Comparison of ENCODE assay signal across 8 mouse cellular contexts in the genomic region with DNA sequence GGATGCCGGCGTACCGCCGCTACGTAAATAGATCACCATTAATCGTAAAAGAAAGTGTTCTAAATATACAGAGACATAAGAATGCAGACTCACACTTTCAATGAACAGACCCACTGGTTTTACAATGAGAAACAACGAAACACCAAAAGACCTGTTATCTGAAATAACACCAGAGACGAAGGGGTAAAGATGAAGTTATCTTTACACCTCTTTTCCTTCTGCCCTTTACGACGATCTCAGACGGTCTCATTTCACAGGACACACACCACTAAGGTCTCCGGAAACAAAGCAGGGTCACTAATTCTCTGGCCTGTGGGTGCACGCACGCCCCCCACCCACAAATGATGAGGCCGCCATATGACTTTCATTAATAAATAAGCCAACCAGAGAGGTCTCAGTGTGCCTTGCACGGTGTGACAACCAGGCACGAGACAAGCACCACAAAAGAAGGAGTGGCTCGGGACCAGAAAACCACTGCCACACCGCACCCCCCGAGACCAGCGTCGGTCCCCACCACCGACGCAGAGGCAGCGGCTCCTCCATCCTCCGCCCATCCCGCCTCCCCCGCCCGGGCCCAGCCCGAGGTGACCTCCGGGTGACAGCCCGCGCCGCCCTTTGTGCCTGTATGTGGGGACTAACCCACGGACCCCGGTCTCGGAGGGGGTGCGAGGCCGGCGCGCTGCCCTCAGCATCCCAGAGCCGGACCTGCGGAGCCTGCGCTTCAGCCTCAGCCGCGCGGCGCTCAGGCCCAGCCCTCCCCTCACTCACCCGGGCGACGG. TPM values are rescaled to one million over a fixed set of nuclear protein-coding genes. Genes with fewer than 3 reads are reported as not detected.
DNase-seq lines count a peak whose midpoint lies in the region; ATAC-seq and TF ChIP-seq lines count a peak whose summit lies in the region.

No protein-coding gene starts in this region.

- ATAC-seq in kidney, postnatal 0 days (replicated peaks; ENCODE audit: low FRiP score, low read depth) = peak; percentile 65
- peak; percentile 87; the same call in 1 of the 2 replicates for ATAC-seq in embryonic facial prominence, embryonic 11.5 days (replicated peaks; ENCODE audit: insufficient number of reproducible peaks, low FRiP score, low TSS enrichment, low read depth)
- ATAC-seq in intestine, embryonic 14.5 days (replicated peaks; ENCODE audit: low FRiP score, low TSS enrichment, low read depth) = no peak; the same call in none of the 2 replicates
- no peak for ATAC-seq in midbrain, embryonic 15.5 days (replicated peaks)

- no peak for TF ChIP-seq EP300 in MEL (IDR thresholded peaks at IDR 0.05; ENCODE audit: low read depth in 1 of 2, low read length in 2 of 2)

- peak overlapping the region; percentile 88 for H3K4me2 ChIP-seq in kidney, postnatal 0 days (ENCODE audit: low read length)
- peak overlapping the region; percentile 66 for H3K4me2 ChIP-seq in embryonic facial prominence, embryonic 11.5 days (ENCODE audit: low read depth, low read length)
- H3K4me2 ChIP-seq in intestine, embryonic 14.5 days (ENCODE audit: low read length) = peak overlapping the region; percentile 96
- H3K4me2 ChIP-seq in midbrain, embryonic 15.5 days = peak overlapping the region; percentile 60

- no peak for TF ChIP-seq CTCF in kidney, postnatal 0 days (IDR thresholded peaks at IDR 0.05; ENCODE audit: low read depth)
- no peak for TF ChIP-seq CTCF in MEL (IDR thresholded peaks at IDR 0.05 in 2 of 3, conservative IDR thresholded peaks at IDR 0.05 in 1 of 3; ENCODE audit: control insufficient read depth in 1 of 3, insufficient read depth in 1 of 3, low read depth in 2 of 3, low read length in 3 of 3, poor library complexity in 1 of 3, severe bottlenecking in 1 of 3)

- no peaks in the 10 kb centered on the region for H3K9me3 ChIP-seq in kidney, postnatal 0 days (replicated peaks; ENCODE audit: low read length)
- H3K9me3 ChIP-seq in MEL (replicated peaks; ENCODE audit: insufficient read depth, low read length) = no peaks in the 10 kb centered on the region
- no peaks in the 10 kb centered on the region for H3K9me3 ChIP-seq in embryonic facial prominence, embryonic 11.5 days (replicated peaks; ENCODE audit: control insufficient read depth, low read length)
- H3K9me3 ChIP-seq in intestine, embryonic 14.5 days (ENCODE audit: control insufficient read depth, low read length) = no peaks in the 10 kb centered on the region
- no peaks in the 10 kb centered on the region for H3K9me3 ChIP-seq in midbrain, embryonic 15.5 days

- TF ChIP-seq POLR2A in MEL (IDR thresholded peaks at IDR 0.05; ENCODE audit: control insufficient read depth in 1 of 2, insufficient read depth in 1 of 2, low read depth in 1 of 2, low read length in 2 of 2, poor library complexity in 1 of 2) = peak in 1 of 2 experiments; percentile 50; a peak in 1 of 4 replicates

- peak overlapping the region; percentile 95 for H3K4me3 ChIP-seq in kidney, postnatal 0 days (replicated peaks; ENCODE audit: low read depth, low read length)
- H3K4me3 ChIP-seq in MEL (ENCODE audit: control insufficient read depth in 1 of 2, insufficient read depth in 1 of 2, low read depth in 2 of 2, low read length in 2 of 2) = peak overlapping the region; percentile 83 to 95
- H3K4me3 ChIP-seq in embryonic facial prominence, embryonic 11.5 days (ENCODE audit: low read depth, low read length) = peak overlapping the region; percentile 88
- H3K4me3 ChIP-seq in intestine, embryonic 14.5 days (ENCODE audit: low read depth, low read length) = peak overlapping the region; percentile 89
- peak overlapping the region; percentile 65 for H3K4me3 ChIP-seq in midbrain, embryonic 15.5 days

- TF ChIP-seq RAD21 in MEL (IDR thresholded peaks at IDR 0.05; ENCODE audit: low read depth, low read length) = no peak

- under 1% methylated on average over 49 of the region's 51 CpGs for WGBS in kidney, postnatal 0 days
- whole genome bisulfite sequencing in embryonic facial prominence, embryonic 11.5 days = under 1% methylated on average over 48 of the region's 51 CpGs
- 1% methylated on average over 47 of the region's 51 CpGs for WGBS in intestine, embryonic 14.5 days
- 1% methylated on average over 48 of the region's 51 CpGs for WGBS in midbrain, embryonic 15.5 days

- DNase-seq in kidney, postnatal 0 days (ENCODE audit: low spot score) = peak; percentile 54
- no peak for DNase-seq in kidney, adult 18-20 months
- peak; percentile 26 for DNase-seq in MEL (ENCODE audit: low read depth, low spot score)
- peak; percentile 57 for DNase-seq in embryonic facial prominence, embryonic 11.5 days (ENCODE audit: low spot score)
- no peak for DNase-seq in intestine, embryonic 14.5 days (ENCODE audit: low spot score)
- DNase-seq in gastrocnemius, adult 18-20 months (ENCODE audit: low spot score) = no peak
- no peak for DNase-seq in spleen, postnatal 36 days (ENCODE audit: low spot score in 2 of 2)

- H3K27ac ChIP-seq in kidney, postnatal 0 days = peak overlapping the region; percentile 69
- no peak overlapping the region for H3K27ac ChIP-seq in MEL (ENCODE audit: control insufficient read depth, low read depth, low read length)
- H3K27ac ChIP-seq in embryonic facial prominence, embryonic 11.5 days (replicated peaks; ENCODE audit: low read depth, low read length) = peak overlapping the region; percentile 77
- peak overlapping the region; percentile 71 for H3K27ac ChIP-seq in intestine, embryonic 14.5 days (ENCODE audit: low read depth)
- peak overlapping the region; percentile 97 for H3K27ac ChIP-seq in midbrain, embryonic 15.5 days

- no peaks in the 10 kb centered on the region for H3K4me1 ChIP-seq in kidney, postnatal 0 days (replicated peaks; ENCODE audit: insufficient read depth, low read length)
- H3K4me1 ChIP-seq in MEL (ENCODE audit: control insufficient read depth in 1 of 2, insufficient read depth in 2 of 2, low read length in 2 of 2) = peaks cover 3% of the 10 kb centered on the region in 2 experiments; a peak in 3 of 4 replicates
- no peaks in the 10 kb centered on the region for H3K4me1 ChIP-seq in embryonic facial prominence, embryonic 11.5 days (ENCODE audit: control insufficient read depth, insufficient read depth, low read length)
- peaks cover 7% of the 10 kb centered on the region for H3K4me1 ChIP-seq in intestine, embryonic 14.5 days (replicated peaks; ENCODE audit: control insufficient read depth, insufficient read depth, low read length)
- H3K4me1 ChIP-seq in midbrain, embryonic 15.5 days = peaks cover 20% of the 10 kb centered on the region

- H3K36me3 ChIP-seq in kidney, postnatal 0 days (ENCODE audit: insufficient read depth, low read length) = no peaks in the 10 kb centered on the region
- peaks cover 0 to 2% of the 10 kb centered on the region in 2 experiments; a peak in 1 of 4 replicates for H3K36me3 ChIP-seq in MEL (ENCODE audit: control insufficient read depth in 1 of 2, insufficient read depth in 2 of 2, low read length in 2 of 2)
- H3K36me3 ChIP-seq in embryonic facial prominence, embryonic 11.5 days (replicated peaks; ENCODE audit: control insufficient read depth, insufficient read depth, low read depth, low read length) = no peaks in the 10 kb centered on the region
- no peaks in the 10 kb centered on the region for H3K36me3 ChIP-seq in intestine, embryonic 14.5 days (ENCODE audit: control insufficient read depth, insufficient read depth, low read length)
- no peaks in the 10 kb centered on the region for H3K36me3 ChIP-seq in midbrain, embryonic 15.5 days (replicated peaks)

- no peaks in the 10 kb centered on the region for H3K27me3 ChIP-seq in kidney, postnatal 0 days (ENCODE audit: insufficient read depth, low read length)
- no peaks in the 10 kb centered on the region for H3K27me3 ChIP-seq in MEL (ENCODE audit: control insufficient read depth in 1 of 2, insufficient read depth in 2 of 2, low read length in 2 of 2)
- no peaks in the 10 kb centered on the region for H3K27me3 ChIP-seq in embryonic facial prominence, embryonic 11.5 days (ENCODE audit: control insufficient read depth, insufficient read depth, low read length)
- H3K27me3 ChIP-seq in intestine, embryonic 14.5 days (replicated peaks; ENCODE audit: control insufficient read depth, insufficient read depth, low read length) = no peaks in the 10 kb centered on the region
- H3K27me3 ChIP-seq in midbrain, embryonic 15.5 days (replicated peaks) = no peaks in the 10 kb centered on the region

- no peaks in the 10 kb centered on the region; the same call in 1 of the 2 replicates for H3K79me2 ChIP-seq in MEL (ENCODE audit: control insufficient read depth, insufficient read depth, low read length, poor library complexity)

- H3K9ac ChIP-seq in kidney, postnatal 0 days (ENCODE audit: low read depth, low read length) = peak overlapping the region; percentile 85
- peak overlapping the region; percentile 86 for H3K9ac ChIP-seq in MEL (ENCODE audit: control insufficient read depth, low read depth, low read length, poor library complexity, severe bottlenecking)
- H3K9ac ChIP-seq in embryonic facial prominence, embryonic 11.5 days (replicated peaks; ENCODE audit: low read length) = peak overlapping the region; percentile 90
- peak overlapping the region; percentile 89 for H3K9ac ChIP-seq in intestine, embryonic 14.5 days (ENCODE audit: low read length)
- peak overlapping the region; percentile 84 for H3K9ac ChIP-seq in midbrain, embryonic 15.5 days

TF ChIP-seq in MEL, 35 proteins besides CTCF, POLR2A, EP300 and RAD21:
- TF ChIP-seq MXI1 (IDR thresholded peaks at IDR 0.05; ENCODE audit: low read depth, low read length) = peak; percentile 59
- TF ChIP-seq MAFK (IDR thresholded peaks at IDR 0.05; ENCODE audit: borderline replicate concordance, low read depth, low read length) = no peak
- TF ChIP-seq KAT2A (conservative IDR thresholded peaks at IDR 0.05; ENCODE audit: low read depth, low read length) = no peak
- TF ChIP-seq CHD1 (IDR thresholded peaks at IDR 0.05; ENCODE audit: low read depth, low read length) = no peak
- TF ChIP-seq POLR2AphosphoS5 (IDR thresholded peaks at IDR 0.05; ENCODE audit: borderline replicate concordance, low read depth, low read length) = no peak
- TF ChIP-seq MYC (IDR thresholded peaks at IDR 0.05; ENCODE audit: low read depth, low read length) = no peak

RNA-seq across cellular contexts. Expression of a gene that starts 0.5 kb away (rescaled TPM):
- 2.6 and 2.9 TPM in 2 replicates for polyA plus RNA-seq in kidney, postnatal 0 days (2015; fragmentation: Nextera tagmentation; extraction: Ambion mirVana)
- 0.73 and 0.78 TPM in 2 replicates for total RNA-seq in MEL (2012; rRNA removed)
- 1 to 10 TPM in 1 of 2 experiments, not detected in 1; 2.9 TPM for polyA plus RNA-seq in MEL (2012; ENCODE audit: insufficient read depth in 1 of 2, insufficient read length in 2 of 2, low read depth in 1 of 2, low replicate concordance in 2 of 2, missing spikeins in 1 of 2)
- polyA plus RNA-seq in embryonic facial prominence, embryonic 11.5 days (2014; fragmentation: Nextera tagmentation; extraction: Ambion mirVana) = 7.7 and 8.2 TPM in 2 replicates
- 2.7 and 3.0 TPM in 2 replicates for polyA plus RNA-seq in intestine, embryonic 14.5 days (2014; fragmentation: Nextera tagmentation; extraction: Ambion mirVana)
- polyA plus RNA-seq in midbrain, embryonic 15.5 days (2015; fragmentation: Nextera tagmentation; extraction: Ambion mirVana) = 20.2 and 22.3 TPM in 2 replicates
- total RNA-seq in gastrocnemius, adult 18-20 months (2021) = 1 to 10 TPM; 1.6 to 1.9 TPM

Comparison
In these comparisons a context has a peak if more than half of its experiments do, and no peak if none do; other contexts are left out.
1. DNase-seq: peak in kidney, postnatal 0 days (single experiment), MEL (single experiment) and embryonic facial prominence, embryonic 11.5 days (single experiment); none in kidney, adult 18-20 months (single experiment), intestine, embryonic 14.5 days (single experiment), gastrocnemius, adult 18-20 months (single experiment) and spleen, postnatal 36 days (0 of 2).
2. ATAC-seq: peak in kidney, postnatal 0 days (single experiment) and embryonic facial prominence, embryonic 11.5 days (single experiment); none in intestine, embryonic 14.5 days (single experiment) and midbrain, embryonic 15.5 days (single experiment).
3. Peak in every context shown above with its lines, with median percentiles within 50 percentile points of each other: H3K4me2 ChIP-seq, H3K4me3 ChIP-seq and H3K9ac ChIP-seq.